Mouse (Mus musculus) adipocyte (in vitro differentiated cells): ENCODE measurements at regions not wholly inside any gene's neighbourhood (a gene's known extent, or its start where the extent isn't known, plus 50 kb on each side); places are given as distances from the start of the nearest gene placed in this dataset.
"Not testable (repeated sequence)": the region's sequence is repeated elsewhere in the genome, so short reads cannot be mapped to it uniquely, and the experiment has no call there.

Experiments
- DNase-seq: peaks from one replicate; pipeline ENCODE4 v3.0.0-alpha.2; 2016; ENCODE audit warnings: low spot score

DNA sequence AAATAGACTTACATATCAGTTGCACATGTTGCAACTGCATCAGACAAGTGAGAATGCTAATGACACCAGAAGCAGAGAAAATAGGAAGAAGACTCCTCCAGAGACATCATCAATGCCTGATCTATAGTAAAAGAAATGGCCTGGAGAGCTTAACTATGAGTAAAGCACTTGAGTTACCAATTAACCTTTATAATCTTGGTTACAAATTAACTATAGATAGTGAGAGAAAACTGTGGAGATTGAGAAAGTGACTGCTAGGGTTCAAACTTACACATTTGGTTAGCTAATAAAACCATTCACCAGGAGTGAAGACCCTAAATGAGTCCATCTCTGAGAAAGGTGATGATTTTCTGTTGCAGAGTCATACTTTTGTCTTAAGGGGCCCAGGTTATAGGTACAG is 307.4 kb downstream of the Phex start:
- no peak for DNase-seq

DNA sequence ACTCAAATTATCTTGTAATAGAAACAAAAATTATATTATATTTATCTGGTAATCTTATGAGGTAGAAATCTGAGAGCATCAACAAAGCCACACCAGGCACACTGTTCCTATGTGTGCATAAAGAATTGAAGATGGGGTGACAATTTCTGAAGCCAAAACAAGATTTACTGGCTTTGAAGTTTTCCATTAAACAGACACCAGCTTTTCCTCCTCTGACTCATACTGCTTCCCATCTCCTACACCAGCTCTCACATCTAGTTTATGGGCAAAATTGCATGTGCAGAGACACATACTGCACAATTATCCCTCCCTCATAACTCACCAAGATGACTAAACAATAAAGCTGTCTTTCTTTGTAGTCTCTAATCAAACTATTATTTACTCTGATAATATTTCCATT is 335.1 kb downstream of the Phex start:
- no peak for DNase-seq

DNA sequence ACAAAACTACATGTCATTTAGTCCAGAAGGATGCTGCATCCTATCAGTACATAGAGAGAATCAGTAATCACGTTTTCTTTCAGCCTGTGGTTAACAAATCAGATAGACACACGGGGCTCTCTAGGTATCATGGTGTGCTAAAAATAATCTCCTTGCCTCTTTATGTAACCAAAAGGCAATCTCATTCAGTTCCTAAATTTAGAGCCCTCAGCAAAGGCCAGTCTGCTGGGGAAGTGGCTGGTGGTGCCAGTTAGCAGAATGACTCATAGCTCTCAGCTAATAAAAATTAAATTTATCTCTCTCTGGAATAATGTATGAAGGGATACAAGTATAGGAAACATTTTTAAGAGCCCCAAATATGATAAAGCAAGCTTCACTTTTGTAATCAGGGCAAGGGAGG is 335.5 kb downstream of the Phex start:
- DNase-seq, result peak; percentile 16

DNA sequence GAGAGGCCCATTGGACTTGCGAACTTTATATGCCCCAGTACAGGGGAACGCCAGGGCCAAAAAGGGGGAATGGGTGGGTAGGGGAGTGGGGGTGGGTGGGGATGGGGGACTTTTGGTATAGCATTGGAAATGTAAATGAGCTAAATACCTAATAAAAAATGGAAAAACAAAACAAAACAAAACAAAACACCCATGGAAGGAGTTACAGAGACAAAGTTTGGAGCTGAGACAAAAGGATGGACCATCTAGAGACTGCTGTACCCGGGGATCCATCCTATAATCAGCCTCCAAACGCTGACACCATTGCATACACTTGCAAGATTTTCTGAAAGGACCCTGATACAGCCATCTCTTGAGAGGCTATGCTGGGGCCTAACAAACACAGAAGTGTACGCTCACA is 337.1 kb downstream of the Phex start:
- not testable (repeated sequence) for DNase-seq

DNA sequence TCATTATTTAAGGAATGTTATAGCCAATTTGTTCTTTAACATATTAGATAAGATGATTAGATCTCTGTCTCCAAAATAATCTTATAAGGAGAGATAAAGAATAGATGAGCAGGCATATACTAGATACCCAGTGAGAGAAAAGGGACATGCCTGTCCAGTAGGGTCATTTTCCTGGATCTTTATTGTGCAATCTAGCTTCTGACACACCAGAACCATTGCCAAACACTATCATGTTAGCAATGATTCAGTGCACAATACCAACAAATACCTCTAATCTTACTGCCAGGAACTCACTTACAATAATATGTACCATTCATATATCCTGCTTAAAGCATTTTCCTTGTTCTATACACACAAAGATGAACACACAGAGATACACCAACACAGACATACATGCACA is 338.9 kb downstream of the Phex start:
- peak; percentile 4 for DNase-seq

DNA sequence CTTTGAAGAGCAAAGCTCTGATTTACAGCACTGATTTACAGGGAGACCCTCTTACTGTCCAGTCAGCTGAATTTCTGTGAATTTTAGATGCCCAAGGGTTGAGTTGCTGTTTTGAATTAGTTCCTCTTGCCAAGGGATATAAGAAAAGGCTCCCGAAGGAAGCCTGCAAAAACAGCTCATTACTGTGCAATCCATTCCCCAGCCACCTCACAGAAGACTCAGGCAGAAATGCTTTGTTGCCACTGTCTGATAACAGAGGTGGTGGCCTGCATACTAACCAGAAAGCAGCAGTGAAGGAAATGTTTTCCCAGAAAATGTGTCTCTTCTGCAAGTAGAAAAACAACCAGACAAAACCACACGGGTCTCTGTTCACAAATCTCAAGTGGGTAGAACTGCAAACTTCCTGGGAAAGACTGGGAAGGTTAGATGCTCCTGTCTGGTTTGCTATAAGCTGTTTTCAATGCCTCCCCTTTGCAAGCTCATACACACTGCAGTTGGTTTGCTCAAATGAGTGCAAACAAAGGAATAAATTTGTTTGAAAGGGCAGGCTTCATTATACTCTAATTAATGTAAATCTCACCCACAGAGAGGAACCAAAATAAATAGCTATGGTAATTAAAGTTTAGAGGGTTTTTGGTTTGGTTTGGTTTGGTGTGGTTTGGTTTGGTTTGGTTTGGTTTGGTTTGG is 363.3 kb downstream of the Phex start:
- DNase-seq, result no peak

DNA sequence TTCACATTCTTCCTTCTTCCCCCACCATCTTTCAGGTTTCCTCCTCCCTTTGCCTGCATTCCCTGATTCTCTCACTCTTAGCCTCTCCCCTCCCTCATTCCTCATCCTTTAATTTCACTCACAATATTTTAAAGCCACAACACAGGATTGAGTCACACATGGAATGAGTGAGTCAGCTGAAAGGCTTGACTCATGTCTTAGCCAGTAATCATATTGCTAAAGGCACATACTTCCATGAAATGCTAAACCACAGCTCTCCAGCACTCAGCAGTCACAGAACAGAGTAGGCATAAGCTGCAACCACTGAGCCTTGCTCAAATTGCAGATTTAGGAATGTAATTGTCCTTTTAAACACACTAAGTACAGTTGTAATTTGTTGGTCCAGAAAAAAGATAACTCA is 386.2 kb downstream of the Phex start:
- DNase-seq, result peak; percentile 31

DNA sequence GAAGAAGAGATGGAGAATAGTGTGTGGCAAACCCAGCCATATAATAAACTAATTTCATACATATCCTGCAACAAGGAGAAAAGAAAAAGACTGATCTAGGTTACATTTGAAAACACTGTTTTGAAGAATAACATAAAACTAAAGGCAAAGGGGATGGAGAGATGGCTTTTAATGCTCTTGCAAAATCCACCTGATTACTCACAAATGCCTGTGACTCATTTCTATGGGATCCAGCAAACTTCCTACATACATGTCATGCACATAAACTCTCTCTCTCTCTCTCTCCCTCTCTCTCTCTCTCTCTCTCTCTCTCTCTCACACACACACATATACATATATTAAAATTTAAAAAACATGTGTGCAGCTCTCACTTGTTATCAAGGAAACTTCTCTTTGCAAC is 390.8 kb downstream of the Phex start:
- no peak for DNase-seq

DNA sequence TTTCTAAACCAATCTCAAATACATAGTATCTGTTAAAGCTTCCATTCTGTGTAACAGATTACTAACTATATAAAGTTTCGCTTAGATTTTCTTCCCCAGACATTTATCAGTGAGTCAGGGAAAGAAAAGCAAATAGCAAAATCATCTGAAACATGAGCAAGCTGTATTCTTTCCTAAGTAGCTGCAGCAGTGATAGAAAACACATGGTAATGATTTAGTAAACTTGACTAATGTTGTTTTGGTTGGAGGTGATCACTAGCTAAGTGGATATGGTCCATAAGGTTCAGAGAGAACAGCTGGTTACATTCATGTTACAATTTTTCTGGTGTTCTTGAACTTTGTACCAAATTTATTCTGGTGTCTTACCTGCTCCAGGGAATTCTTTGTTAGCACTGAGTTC is 393.3 kb downstream of the Phex start:
- DNase-seq, result peak; percentile 2

DNA sequence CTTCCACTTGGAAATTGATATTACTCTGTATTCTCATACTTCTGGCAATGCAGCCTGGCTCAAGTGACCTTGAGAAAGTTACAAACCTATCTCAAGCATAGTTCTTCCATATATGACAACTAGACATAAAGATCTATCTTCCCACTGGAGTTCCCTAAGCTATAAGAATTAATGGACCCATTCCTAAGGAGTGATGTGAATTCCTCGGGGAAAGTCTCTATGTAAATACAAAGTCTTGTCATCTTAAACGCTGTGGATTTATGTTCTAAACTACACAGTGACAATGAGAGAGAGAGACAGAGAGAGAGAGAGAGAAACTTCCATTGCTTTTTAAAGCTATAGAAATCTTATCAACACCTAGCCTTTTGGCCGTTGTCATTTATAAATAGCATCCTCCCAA is 394.8 kb downstream of the Phex start:
- DNase-seq, result no peak

DNA sequence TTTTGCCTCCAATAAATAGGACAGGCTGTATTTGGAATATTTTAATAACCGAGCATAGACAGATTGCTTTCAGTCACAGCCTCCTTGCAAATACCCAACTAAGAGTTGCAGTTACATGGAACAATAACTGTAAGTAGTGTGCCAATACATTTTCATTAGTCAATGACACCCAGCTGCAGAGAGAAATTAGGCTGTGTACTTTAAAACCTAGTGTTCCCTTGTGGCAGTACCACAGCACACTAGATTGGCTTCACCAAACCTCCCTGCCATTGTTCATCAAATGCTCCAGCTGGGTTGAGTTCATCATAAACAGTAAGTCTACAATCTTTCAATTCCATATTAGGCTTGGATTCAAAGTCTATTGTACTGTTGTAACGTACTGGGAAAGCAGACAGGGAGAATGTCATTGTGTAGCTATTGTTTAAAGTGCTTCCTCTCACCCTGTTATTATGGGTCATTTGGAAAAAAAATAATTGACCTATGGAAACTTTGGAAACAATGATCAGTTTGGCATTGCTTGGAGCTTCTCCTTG is 425.1 kb downstream of the Phex start:
- DNase-seq, result no peak

DNA sequence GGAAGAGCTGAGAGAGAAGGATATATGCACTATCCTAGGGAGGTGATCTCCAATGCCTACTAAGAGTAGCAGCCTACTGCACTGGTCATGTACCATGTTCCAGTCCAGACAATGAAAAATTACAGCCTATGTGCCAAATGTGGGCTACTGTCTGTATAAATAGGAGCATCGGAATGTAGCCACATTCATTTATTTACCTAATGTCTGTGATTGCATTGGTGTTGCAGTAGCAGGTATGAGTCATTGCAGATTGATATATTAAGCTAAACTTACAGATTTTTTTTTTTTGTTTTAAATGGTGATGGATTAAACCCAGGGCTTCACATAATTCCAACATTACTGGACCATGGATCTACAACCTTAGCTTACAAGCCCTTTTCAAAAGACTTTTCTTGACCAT is 468.0 kb downstream of the Phex start:
- no peak for DNase-seq

DNA sequence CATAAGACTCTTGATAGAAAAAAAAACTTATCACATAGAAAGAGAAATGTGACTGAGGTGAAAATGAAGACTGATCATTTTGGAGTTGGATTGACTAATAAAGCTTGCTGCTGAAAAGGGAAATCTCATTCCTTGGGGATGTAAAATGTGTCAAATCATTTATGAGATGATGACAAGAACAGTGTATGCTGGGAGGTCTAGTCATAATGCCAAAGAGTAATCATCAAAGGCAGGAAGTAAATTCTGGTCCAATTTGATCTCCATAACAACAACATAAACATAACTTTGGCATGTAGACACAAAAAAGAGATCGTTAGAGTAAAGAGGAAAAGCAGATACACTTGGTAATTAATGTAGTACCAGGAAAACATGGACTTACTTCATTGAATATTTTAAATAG is 470.9 kb downstream of the Phex start:
- DNase-seq, result no peak

DNA sequence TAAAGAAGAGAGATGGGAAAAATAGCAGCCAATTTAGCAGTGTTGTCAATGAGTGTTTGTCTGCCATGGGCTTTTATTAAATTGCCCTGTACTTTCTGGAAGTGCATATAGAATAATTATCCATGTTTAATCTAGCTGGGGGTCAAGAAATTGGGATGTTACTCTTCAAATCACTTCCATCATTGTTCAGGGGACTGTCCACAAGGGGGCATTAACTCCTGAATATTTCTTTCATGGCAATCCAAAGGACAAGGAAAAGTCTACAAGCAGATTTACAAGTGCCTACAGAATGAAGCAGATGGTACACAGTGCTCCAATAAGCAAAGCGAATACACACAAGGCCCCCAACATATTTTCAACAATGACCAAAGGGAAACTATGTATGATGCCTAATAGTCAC is 501.7 kb downstream of the Phex start:
- peak; percentile 15 for DNase-seq
